Mouse (Mus musculus) frontal cortex, postnatal 36 days (tissue): ENCODE measurements around the gene Slc24a4.
A peak's percentile ranks its signal among the peaks of the same experiment; 100 is the strongest.

Source experiments
- DNase-seq, 2 experiments: peaks; one replicate each; pipeline ENCODE4 v3.0.0; 2022; ENCODE audit warnings: low spot score in 2 of 2

The Slc24a4 gene

DNA sequence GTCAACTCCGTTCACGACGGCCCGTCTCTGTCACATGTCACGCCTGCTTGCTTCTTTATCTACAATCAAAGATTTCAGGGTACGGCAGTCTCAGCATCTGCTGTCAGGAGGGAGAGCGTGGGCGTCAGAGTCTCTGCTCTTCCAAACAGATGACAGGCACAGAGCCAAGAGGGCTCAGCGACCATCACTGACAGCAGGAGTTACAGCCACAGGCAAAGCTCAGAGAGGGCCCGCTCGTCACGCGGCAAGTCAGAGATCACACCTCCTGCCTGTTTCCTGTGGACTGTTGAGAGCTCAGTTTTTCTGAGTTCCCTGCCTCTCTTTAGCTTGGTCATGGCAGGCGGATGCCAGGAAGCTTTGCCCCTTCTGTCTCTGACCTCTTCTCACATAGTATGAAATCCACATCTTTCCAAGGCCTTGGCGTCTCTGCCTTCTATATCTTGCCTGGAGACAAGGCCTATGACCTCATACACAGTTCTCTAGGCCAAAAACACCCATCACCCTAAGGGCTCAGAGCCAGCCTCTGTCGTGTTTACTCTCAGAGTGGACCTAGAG lies 180.0 kb downstream of the Slc24a4 start:
- peak; percentile 65 to 82 for DNase-seq

DNA sequence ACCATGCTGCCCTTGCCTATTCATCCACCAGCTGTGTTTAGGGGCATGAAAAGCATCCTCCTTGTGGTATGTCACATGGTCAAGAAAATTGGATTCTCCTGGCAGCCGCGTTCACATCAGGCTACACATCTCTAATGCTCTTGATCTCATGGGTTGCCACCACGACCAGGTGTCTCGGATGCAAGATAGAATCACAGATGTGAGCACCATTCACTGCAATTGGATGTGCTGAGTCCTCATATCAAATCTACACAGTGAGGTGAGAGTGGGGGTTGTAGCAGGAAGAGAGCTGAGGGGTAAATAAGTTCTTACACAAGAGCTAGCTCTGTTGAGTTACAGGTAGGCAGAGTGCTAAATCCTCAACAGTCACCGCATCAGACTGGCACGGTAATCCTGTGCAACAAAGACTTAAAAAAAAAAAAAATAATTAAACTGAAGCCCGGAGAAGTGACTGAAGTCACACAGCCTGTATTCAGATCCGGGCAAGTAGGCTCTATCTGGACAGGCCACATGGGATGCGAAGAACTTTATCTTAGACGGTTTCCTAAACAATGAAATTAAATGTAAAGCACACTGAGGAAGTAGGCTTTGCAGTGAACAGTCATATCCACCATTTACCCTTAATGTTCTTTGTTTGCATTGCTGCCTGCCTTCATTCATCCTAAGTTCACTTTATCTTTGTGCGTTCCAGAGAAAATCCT lies 180.7 kb downstream of the Slc24a4 start:
- no peak for DNase-seq

DNA sequence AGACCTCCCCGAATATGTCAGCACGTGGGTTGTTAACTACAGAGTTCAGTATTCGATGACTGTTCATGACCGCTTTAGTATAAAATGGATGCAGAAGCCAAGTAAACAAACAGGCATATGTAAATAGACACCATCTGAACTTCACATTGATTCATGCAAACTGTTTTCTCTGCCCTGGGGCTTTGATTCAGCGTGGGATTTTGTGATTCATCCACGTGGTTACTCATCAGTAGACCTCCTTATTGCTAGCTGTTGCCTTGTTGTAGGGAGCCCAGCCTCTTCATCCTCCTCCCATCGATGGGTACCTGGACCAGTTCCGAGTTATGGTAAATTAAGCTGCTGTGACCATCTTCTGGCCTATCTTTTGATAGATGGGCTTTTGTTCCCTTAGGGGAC lies 181.3 kb downstream of the Slc24a4 start:
- no peak for DNase-seq

DNA sequence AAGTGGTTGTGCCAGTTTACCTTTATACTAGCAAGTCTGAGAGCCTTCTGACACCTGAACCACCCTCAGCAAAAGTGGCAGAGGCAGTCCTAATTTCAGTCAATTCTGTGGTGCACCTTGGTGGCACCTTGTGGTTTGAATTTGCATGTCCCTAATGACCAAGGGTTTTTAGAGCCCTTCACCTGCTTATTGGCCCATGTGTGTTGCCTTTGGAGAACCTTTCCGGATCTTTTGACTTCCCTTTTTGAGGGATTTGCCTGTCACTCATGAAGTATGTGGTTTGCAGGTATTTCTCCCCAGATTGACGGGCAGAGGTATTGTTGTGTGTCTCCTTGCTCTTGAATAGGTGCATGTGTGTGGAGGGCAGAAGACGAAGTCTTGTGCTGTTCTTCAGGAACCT lies 181.7 kb downstream of the Slc24a4 start:
- DNase-seq = no peak

DNA sequence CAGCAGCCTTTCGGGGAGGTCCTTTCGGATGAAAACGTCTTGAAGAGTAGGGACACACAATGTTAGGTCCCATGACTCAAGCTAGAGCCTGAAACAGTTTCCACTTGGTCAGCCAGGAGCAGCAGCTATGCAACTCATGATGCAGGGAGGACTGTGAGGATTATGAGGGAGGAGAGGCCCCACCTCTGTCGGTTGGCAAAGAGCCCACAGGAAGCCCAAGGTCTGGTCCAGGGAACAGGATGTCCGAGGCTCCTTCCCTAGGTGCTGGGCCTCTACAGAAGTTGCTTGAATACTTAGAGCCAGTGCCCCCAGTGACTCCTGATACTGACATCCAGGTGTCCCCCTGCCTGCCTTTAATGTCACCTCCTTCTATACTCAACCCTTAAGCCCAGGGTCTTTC lies 182.9 kb downstream of the Slc24a4 start:
- no peak for DNase-seq
